Mouse (Mus musculus) right cerebral cortex, postnatal 36 days (tissue): ENCODE measurements around the gene Cdca5.
"Not testable (repeated sequence)": the region's sequence is repeated elsewhere in the genome, so short reads cannot be mapped to it uniquely, and the experiment has no call there.

ENCODE experiments used
- DNase-seq, 2 experiments: peaks; one replicate each; pipeline ENCODE4 v3.0.0; 2022; ENCODE audit warnings: low spot score in 2 of 2, mixed read lengths in 1 of 2

Gene Cdca5

DNA sequence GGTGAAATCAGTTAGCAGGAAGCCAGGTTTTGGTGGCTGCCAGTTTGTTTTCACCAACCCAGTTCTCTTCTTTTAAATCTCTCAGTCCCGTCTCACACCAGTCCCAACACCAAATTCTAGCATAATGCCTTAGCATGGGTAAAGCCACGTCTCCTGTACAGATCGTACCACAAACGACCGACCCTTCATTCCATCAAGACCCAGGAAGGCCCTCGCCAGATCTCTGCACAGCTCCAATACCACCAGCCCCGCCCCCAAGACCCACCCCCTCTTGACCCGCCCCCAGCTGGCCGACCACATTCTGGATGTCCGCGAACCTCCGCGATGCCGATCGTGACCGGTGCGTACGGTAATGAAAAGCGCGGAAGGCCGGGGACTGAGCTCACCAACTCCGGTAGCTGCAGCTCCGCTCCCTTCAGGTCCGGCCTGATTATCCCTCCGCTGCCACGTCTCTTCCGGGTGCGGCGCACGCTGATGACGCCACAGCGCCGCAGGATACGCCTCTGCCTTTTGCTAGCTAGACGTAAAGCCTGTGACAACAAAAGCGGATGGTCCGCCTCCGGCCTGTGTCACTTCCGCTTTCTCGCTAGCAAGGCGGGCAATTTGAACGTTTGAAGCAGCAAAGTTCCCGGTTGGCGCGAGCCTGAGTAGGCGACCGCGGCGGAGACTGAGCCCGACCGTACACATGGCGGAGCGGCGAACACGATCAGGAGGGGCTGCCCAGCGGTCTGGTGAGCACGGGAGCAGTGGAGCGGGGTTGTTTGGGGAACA, at the start of gene Cdca5, which contains the start of gene Zfpl1:
Cdca5 (plus strand) TSS at position 506 of the 771 bp plus-strand sequence.
Zfpl1 (minus strand) TSS at position 479 of the 771 bp plus-strand sequence.
- DNase-seq = peak; percentile 97

DNA sequence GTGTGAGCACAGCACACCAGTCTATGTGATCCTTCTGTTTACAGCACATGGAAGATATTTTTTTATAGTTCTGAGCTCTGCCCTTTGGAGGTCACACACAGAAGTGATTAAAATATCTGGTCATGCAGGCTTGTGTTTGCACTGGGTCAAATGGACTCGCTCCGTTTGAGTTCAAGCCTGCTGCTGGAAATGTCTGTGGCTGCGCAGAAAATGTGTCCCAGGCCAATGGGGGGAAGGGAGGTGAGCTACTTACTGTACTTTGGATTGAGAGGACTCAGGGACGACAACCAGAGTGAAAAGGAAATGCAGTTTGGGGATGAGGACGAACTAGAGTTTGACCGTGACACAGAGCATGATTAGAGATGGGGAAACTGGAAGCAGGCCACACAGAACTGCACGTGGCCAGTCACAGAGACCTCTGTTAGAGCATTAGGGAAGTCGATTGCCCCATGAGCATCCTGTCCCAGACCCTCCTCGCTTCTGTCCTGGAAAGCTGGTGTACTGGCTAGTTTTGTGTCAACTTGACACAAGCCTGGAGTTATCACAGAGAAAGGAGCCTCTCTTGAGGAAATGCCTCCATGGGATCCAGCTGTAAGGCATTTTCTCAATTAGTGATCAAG, 48.7 kb upstream of the Cdca5 start:
- no peak for DNase-seq

DNA sequence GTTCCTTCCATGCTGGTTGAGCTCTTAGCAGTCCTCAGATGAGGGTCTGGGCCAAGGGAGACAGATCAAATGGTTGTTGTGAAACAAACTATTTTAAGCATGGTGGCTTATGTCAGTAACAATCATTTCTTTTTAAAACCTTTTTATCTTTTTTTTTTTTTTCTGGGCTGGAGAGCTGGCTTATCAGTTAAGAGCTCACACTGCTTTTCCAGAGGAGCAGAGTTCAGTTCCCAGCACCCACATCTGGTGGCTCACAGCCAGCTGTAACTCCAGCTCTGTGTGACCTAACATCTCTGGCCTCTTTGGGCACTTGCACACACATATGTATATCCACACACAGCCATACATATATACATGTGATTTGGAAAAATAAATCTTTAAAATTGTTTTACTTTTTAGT, 47.1 kb upstream of the Cdca5 start:
- DNase-seq = no peak

DNA sequence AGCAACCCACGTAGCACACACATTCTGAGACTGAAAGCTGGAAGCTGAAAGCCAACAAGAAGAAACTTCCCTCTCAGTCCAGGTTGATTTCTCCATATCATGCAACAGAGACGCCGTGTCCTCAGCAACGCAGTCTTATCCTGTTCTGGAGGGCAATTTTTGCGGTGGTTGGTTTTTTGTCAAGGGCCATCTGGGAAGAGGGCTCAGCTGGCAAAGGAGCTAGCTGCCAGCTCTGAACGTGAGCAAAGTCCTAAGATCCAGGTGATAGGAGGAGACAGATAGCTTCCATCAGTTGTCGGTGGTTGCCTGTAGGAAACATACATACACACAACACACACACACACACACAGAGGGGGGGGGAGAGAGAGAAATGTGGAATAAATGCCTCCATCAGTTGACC, 46.5 kb upstream of the Cdca5 start:
- DNase-seq = no peak

DNA sequence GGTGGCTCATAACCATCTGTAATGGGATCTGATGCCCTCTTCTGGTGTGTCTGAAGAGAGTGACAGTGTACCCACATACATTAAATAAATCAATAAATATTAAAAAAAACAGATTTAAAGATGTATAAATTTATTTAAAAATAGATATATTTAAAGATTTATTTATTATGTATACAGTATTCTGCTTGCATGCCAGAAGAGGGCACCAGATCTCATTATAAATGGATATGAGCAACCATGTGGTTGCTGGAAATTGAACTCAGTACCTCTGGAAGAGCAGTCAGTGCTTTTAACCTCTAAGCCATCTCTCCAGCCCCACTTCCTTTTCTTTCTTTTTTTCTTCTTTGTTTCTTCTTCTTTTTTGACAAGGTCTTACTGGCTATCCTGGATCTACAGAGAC, 44.8 kb upstream of the Cdca5 start:
- DNase-seq = no peak

DNA sequence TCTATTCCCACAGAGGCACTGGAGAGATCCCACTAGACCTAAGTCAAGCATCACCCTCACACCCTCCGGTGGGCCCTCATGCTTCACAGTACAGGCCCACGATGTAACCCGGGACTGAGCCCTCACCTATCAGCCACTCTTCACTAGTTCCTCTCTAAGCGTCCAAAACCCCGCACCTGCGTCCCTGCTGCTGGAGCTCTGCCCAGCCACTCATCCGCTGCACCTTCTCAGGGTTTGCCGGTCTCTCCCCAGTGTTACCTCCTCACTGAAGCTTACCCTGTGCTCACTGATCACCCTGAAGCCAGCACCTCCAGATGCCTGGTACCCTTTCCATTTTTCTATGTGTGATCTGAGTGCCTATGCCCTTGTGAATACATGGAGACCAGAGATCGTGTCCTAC, 42.5 kb upstream of the Cdca5 start:
- DNase-seq = no peak

DNA sequence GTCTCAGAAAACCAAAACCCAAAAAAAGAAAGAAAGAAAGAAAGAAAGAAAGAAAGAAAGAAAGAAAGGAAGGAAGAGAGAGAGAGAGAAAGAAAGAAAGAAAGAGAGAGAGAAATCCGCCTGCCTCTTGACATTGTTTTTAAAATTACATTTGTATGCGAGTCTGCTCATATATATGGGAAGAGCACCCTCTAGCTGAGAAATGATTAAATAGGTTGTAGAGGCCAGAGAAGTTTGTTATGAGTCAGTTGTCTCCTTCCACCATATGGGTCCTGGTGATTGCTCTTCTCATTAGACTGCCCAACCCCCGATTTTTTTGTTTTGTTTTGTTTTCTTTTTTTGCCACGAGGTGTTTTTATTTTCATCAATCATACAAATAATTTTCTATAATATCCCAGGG, 40.7 kb upstream of the Cdca5 start:
- not testable (repeated sequence) for DNase-seq

DNA sequence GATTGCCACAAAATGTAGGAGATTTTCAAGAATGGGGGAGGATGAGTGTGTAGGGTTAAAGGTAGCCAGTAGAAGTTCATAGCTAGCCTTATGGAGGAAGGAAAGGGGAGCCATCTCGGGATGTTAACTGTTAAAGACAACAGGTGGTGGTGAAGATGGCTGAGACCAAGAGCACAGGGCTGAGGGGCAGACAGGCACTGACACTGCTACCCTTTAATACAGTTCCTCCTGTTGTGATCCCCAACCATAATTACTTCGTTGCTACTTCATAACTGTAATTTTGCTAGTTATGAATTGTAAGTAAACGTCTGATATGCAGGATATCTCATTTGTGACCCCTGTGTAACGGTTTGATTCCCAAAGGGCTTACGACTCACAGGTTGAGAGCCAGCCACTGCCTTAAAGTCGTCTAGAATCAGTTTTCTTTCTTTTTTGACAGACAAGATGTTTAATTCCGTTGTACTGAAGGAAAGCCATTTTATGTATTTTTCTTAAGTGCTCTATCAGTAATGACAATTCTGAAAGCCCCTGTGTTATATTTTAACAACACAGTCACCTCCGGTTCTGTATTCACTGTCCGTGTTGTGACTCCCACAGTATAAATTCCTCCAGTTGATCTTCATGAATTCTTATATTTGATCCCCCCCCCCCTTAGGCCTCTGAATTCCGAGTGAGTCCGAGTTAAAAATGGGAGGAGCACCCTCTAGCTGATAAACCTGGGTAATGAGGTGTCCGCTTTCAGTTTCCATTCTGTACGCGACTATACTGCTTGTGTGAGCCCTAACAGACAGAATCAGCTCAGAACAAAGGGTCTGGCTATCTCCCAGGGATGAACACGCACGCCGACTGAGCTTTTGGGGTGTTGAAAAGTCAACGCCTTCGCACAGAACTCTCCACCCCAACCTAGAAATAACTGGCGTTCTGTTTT, 39.2 kb upstream of the Cdca5 start:
- DNase-seq = peak in 1 of 2 experiments; percentile 28

DNA sequence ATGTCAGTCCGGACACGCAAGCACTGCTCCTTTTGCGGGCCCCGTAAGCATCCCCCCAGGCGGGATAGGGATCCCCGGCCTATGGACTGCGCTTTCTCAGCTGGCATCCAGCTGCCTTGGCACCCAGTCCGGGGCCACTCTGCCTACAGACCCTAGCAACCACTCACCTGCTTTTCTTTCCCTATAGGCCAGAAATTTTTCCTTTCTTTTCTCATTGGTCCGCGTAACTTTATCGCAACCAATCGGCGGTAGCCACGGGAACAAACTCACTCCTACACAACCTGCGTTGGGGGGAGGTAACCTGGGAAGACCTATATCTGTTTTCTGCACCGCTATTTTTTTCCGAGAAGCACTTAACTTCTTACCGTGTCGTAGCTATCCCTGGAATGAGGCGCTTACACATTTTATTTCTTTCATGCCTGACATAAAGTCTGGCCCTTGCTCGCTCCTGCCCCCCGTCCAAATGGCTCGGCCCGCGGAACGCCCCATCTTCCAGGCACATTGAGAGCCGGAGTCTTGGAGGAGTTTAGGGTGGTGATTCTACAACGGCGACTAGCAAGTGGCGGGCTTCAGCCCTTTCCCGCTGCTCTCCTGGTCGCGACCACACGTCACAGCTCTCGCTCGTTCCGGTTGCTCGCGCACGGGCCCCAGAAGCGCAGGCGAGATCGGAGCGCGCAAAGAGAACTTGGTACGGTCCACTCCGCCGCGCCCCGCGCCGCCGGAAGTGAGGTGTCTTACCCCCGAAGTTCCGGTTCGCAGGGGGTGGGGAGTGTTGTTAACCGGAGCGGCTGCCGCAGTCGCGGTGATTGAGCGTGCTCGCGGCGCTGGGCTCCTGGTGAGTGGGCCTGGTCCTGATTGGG, 38.3 kb upstream of the Cdca5 start, which contains the start of gene Syvn1:
Syvn1 (plus strand) TSS at position 283 of the 860 bp plus-strand sequence.
- DNase-seq = peak; percentile 87 to 91

DNA sequence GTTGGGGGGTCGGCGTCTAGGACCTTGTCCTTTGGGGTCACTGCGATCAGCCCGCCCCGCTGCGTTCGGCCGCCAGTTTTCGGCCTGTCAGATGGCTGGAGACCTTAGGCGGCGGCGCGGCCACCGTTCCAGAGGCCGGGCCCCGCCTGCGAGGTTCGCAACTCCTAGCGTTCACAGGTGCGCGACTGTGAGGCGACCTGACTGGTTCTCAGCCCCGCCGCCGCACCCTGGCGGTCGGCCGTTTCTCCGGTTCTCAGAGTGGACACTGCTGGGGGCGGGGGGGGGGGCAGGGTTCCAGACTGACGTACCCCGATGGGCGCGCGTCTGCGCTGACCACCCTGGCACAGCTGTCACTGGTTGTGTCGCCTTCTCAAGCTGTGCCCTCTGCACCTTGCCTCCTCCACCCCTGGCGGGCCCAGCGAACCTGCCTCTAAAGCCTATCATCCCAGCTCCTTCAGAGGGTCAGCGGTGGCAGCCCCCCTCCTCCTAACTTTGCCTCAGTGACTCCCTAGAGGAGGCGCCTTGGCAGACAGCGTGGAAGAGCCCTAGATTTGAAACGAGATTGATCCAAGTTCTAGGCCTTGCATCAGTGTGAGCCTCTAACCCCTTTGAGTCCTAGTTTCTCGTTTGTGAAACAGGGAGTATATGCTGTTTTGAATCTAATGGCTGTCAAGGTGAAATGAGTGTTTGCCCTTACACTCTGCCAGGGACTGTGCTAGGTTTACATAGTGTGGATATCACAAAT, 37.5 kb upstream of the Cdca5 start:
- DNase-seq = no peak

DNA sequence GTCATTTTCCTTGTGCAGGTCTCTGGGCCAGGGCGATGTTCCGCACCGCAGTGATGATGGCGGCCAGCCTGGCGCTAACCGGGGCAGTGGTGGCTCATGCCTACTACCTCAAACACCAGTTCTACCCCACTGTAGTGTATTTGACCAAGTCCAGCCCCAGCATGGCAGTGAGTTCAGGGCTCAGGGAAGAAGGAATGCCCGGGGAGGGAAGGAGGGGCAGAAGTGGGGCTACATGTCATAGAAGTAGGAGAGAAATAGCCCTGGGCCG, 37.0 kb upstream of the Cdca5 start:
- no peak for DNase-seq

DNA sequence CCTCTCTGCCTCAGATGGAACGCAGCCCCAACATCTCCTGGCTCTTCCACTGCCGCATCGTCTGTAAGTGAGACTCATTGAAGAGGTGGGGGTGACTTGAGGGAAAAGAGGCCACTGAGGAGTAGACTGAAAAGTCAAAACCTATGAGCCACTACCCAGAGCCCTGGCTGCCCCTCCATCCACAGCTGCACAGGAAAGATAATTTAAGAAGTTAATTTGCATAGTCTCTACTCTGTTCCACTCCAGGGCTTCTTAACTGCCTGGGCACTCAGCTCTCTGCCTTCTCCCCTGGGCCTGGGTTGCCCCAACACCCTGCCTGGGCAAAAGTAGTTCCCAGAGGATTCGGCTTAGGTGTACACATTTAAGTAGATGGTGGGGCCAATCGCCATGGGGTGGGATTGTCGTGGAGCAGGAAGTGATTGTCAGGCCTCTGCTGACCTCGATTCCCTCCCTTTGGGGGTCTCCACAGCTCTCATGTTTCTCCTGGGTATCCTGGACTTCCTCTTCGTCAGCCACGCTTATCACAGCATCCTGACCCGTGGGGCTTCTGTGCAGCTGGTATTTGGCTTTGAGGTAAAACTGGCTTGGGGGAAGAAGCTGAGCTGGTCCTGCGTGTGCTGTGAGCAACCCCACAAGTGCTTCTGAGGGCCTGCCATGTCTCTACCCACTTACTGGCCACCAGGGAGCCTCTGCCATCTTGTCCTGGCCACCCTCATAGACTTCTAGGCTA, 35.9 kb upstream of the Cdca5 start:
- DNase-seq = no peak

DNA sequence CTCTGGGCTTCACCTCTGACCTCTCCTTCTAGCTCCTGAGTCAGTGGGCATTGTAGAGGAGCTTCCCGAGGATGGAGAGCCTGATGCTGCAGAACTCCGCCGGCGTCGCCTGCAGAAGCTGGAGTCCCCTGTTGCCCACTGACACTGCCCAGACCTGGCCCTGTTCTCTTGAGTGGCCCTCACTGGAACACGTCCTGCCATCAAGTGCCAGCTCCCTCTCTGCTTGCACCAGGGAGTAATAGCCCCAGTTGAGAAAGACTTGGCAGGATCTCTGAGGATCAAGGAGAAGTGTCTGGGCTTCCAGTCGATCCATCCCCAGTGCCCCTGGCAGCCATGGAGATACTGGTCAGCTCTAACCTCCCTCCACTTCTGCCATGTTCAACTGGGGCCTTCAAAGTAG, 32.3 kb upstream of the Cdca5 start:
- no peak for DNase-seq

DNA sequence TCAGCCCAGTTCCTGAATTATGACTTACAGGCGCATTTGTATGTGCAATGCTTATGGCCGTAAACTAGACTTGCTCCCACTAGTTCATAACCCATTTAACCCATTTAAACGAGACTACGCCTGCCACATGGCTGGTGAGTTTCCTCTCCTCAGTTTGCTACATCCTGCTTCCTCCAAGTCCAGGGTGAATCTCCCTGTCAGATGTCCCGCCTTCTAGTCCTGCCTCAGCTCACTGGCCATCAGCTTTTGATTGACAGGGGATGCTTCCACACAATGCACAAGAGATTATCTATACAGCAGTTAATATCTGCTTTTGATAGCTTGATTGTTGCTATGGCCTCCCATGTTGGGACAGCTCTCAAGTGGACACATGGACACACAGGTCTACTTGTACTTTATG, 30.5 kb upstream of the Cdca5 start:
- DNase-seq = no peak

DNA sequence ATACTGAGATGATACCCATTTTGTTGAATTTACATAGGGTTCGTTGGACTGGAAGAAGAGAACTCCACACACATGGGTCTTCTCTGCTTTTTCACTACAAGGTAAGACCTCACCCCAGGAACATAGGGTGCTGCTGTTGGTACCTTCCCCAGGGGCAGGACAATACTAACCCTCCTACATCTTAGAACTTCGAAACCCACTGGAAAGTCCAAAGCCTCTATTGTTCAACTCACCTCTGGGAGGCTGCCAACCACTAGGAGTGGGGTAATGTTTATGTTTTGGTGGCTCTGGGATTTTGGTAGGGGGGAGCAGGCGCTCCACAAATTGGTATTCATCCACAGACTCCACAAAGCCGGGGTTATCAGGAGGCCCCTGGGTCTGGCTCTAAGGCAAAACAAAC, 28.1 kb upstream of the Cdca5 start:
- DNase-seq = no peak

DNA sequence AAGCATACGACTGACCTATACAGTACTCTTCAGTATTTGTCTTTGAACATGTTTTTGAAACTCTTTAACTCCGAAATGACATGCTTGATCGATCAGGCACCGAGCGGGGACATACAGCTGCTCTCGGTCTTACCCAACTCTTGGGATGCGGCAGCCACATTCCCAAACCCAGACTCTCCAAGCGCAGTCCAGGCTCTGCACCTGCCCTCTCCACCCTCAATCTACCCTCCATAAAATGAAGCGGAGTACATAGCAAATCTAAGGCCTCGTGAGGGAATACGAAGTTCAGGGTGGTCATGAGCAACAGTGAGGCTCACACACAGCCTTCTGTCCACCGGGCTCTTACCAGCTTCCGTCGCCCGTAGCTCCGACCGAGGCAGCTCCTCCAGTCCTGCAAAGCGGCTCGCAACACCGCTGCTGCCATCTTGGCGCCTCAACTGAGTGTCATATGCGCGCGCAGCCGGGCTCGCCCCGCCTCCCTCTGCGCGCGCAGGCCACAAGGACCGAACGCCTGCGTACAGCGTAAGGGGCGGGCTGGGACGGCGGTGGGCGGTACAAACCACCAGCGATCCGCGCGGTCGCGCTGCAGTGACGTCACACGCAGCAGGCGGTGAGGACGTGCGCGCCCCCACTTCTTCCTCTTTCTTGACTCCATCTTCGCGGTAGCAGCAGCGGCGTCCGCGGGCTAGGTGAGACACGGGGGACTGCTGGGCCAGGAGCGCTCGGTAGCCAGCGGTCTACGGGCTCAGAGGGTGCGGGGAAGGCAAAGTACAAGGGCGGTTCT, 27.3 kb upstream of the Cdca5 start, which contains the start of the genes Mrpl49 and Fau:
Mrpl49 (minus strand) TSS at position 473 of the 784 bp plus-strand sequence.
Fau (plus strand) TSS at position 532 of the 784 bp plus-strand sequence.
- peak; percentile 99 for DNase-seq

DNA sequence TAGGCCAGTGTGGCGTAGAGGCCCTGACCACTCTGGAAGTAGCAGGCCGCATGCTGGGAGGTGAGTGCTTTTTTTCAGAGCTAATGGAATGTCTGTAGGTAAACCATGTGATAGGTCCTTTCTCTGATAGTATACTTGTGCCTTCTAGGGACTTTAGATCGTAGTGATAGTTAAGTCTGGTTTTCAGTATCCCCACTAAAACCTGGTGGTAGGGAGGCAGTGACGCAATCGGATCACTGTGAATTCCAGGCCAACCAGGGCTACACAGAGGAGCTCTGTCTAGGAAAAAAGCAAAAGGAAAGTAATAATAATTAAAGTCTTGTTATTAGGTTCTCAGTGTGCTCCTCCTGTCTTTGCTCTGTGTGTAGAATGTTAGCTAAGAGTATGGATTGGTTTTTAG, 26.3 kb upstream of the Cdca5 start:
- DNase-seq = no peak

DNA sequence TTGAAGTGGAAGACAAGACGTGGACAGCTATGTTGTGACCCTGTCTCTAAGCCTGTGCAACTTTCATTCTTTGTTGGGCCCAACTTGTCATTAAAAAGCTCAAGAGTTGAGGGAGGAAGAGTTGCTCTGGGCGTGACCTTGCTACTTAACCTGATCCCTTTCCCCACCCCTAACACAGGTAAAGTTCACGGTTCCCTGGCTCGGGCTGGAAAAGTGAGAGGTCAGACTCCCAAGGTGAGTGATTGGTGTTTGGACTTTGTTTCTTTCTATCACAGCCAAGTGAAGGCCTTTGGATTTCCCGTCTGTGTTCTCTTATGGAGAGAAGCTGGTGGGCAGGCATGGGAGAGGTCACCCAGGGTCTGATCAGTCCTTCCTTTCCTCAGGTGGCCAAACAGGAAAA, 25.8 kb upstream of the Cdca5 start:
- no peak for DNase-seq

DNA sequence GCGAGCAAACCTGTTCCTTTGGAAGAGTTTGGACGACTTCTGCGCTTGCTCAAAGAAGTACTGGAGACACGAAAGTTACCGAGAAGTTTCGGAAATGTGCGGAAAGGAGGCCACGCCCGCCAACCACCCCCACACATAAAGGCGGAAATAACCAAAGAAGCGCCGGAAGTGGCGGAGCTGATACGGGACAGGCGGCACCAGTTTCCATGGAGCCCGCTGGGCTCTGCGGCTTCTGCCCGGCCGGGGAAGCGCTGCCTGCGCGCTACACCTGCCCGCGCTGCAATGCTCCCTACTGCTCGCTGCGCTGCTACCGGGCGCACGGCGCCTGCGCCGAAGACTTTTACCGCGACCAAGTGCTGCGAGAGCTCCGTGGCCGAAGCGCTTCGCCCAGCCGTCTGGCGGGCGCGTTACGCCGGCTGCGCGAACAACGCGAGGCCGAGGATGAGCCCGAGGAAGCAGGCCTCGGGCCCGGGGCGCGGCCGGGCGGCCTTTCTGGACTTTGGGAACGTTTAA, 23.7 kb upstream of the Cdca5 start, which contains the start of gene Znhit2:
Znhit2 (plus strand) TSS at position 172 of the 513 bp plus-strand sequence.
- peak; percentile 92 to 95 for DNase-seq
